Mouse (Mus musculus) heart, postnatal 0 days (tissue): ENCODE results near the gene Gpc3. TPM values are rescaled to one million over a fixed set of nuclear protein-coding genes. Genes with fewer than 3 reads are reported as not detected.

Source experiments
- ATAC-seq: fragments of 200-750 bp; cut with Nextera tagmentation; 2 replicates; pipeline ENCODE4 v1.8.0; 2017; ENCODE audit warnings: low read depth, moderate number of reproducible peaks, moderate library complexity; ENCODE audit not compliant: insufficient read depth
- DNase-seq: peaks from one replicate; pipeline ENCODE4 v3.0.0-alpha.2; 2016; ENCODE audit warnings: low spot score
- H3K27ac ChIP-seq: fragments of 300-500 bp; sonication (generic); 2 replicates; pipeline ENCODE4 v1.5.1; 2014; ENCODE audit warnings: low read depth, mild to moderate bottlenecking
- H3K27me3 ChIP-seq: fragments of 300-500 bp; sonication (generic); 2 replicates; pipeline ENCODE4 v1.6.1; 2014; ENCODE audit warnings: low read length, mixed read lengths; ENCODE audit not compliant: control insufficient read depth, insufficient read depth
- H3K36me3 ChIP-seq: fragments of 300-500 bp; sonication (generic); replicated peaks from 2 replicates; pipeline ENCODE4 v1.6.1; 2014; ENCODE audit warnings: low read length, mixed read lengths; ENCODE audit not compliant: control insufficient read depth, insufficient read depth
- H3K4me1 ChIP-seq: fragments of 300-500 bp; sonication (generic); 2 replicates; pipeline ENCODE4 v1.6.1; 2014; ENCODE audit warnings: antibody characterized with exemption; ENCODE audit not compliant: control insufficient read depth, insufficient read depth
- H3K4me2 ChIP-seq: fragments of 300-500 bp; sonication (generic); 2 replicates; pipeline ENCODE4 v1.6.1; 2014; ENCODE audit warnings: low read depth, mild to moderate bottlenecking, low read length, moderate library complexity
- H3K4me3 ChIP-seq: fragments of 300-500 bp; sonication (generic); 2 replicates; pipeline ENCODE4 v1.5.1; 2014; ENCODE audit warnings: low read depth, low read length
- H3K9ac ChIP-seq: fragments of 300-500 bp; sonication (generic); replicated peaks from 2 replicates; pipeline ENCODE4 v1.6.1; 2014; ENCODE audit warnings: low read depth, low read length, mixed read lengths
- H3K9me3 ChIP-seq: fragments of 300-500 bp; sonication (generic); replicated peaks from 2 replicates; pipeline ENCODE4 v1.6.1; 2016; ENCODE audit warnings: low read length; ENCODE audit not compliant: control insufficient read depth
- CTCF ChIP-seq: IDR thresholded peaks from 2 replicates; pipeline ENCODE4 v1.5.1; 2016; ENCODE audit warnings: antibody characterized with exemption, control low read depth, low read depth
- EP300 ChIP-seq: IDR thresholded peaks from 2 replicates; pipeline ENCODE4 v1.6.1; 2016; ENCODE audit warnings: antibody characterized with exemption, low read depth
- WGBS: fragments of 180-500 bp; shearing (Covaris S2); extraction: QIAGEN DNeasy Blood & Tissue Kit; methylation state at CpG from one replicate; pipeline ENCODE4 v1.1.7; 2014; 5-methylcytosine and 5-hydroxymethylcytosine counted together
- polyA plus RNA-seq: library from polyadenylated mRNA; unstranded; fragments of >200 nt; fragmentation: Nextera tagmentation; extraction: Ambion mirVana; gene quantifications from 2 replicates; pipeline ENCODE4 v1.2.1, GENCODE M21; 2015
- total RNA-seq: library from RNA; depleted of rRNA; stranded (reverse); fragments of >200 nt; gene quantifications from 2 replicates; pipeline ENCODE4 v1.2.3, GENCODE M21; 2014; ENCODE audit warnings: low replicate concordance

Gpc3 gene
- total and polyA plus RNA-seq, 2 experiments from 2014 or later: 45.1 to 140 TPM

GRCm38 (mm10) chrX:52401188-52401587 is 212.6 kb downstream of the Gpc3 start:
- Histone ChIP-seq H3K36me3 (no peaks in the 10 kb centered on the region), H3K27ac (no peak overlapping the region), H3K4me2 (no peak overlapping the region), H3K9ac (no peak overlapping the region), H3K4me1 (no peaks in the 10 kb centered on the region), H3K27me3 (no peaks in the 10 kb centered on the region), H3K9me3 (no peaks in the 10 kb centered on the region), H3K4me3 (no peak overlapping the region)
- TF ChIP-seq CTCF (no peak), EP300 (no peak)
- WGBS: 88% methylated on average over 2 of the region's 2 CpGs
- ATAC-seq (no peak), DNase-seq (no peak)

- DNase-seq (no peak), ATAC-seq (no peak)
- Histone ChIP-seq H3K27me3 (no peaks in the 10 kb centered on the region), H3K9me3 (no peaks in the 10 kb centered on the region), H3K4me2 (no peak overlapping the region), H3K27ac (no peak overlapping the region), H3K4me1 (no peaks in the 10 kb centered on the region), H3K4me3 (no peak overlapping the region), H3K9ac (no peak overlapping the region), H3K36me3 (no peaks in the 10 kb centered on the region)
- TF ChIP-seq CTCF (peak; percentile 45), EP300 (no peak)
- 69% methylated on average over 3 of the region's 3 CpGs for WGBS
Measured at GRCm38 (mm10) chrX:52375129-52375528, 238.6 kb downstream of the Gpc3 start.

- H3K4me2 ChIP-seq: no peak overlapping the region
- no peak for DNase-seq
- no peak overlapping the region for H3K9ac ChIP-seq
- TF ChIP-seq CTCF: no peak
- no peak for TF ChIP-seq EP300
- H3K27ac ChIP-seq: no peak overlapping the region
- no peaks in the 10 kb centered on the region for H3K9me3 ChIP-seq
- 82% methylated on average over 14 of the region's 14 CpGs for WGBS
- H3K27me3 ChIP-seq: no peaks in the 10 kb centered on the region
- no peak overlapping the region for H3K4me3 ChIP-seq
- no peaks in the 10 kb centered on the region for H3K4me1 ChIP-seq
- no peaks in the 10 kb centered on the region for H3K36me3 ChIP-seq
- no peak for ATAC-seq
Measured at GRCm38 (mm10) chrX:52374209-52374608, 239.5 kb downstream of the Gpc3 start.

GRCm38 (mm10) chrX:52372436-52372835 is 241.3 kb downstream of the Gpc3 start:
- Histone ChIP-seq H3K36me3 (no peaks in the 10 kb centered on the region), H3K9ac (no peak overlapping the region), H3K27ac (no peak overlapping the region), H3K4me2 (no peak overlapping the region), H3K4me1 (no peaks in the 10 kb centered on the region), H3K9me3 (no peaks in the 10 kb centered on the region), H3K4me3 (no peak overlapping the region), H3K27me3 (no peaks in the 10 kb centered on the region)
- no peak for ATAC-seq
- 62% methylated on average over 5 of the region's 5 CpGs for WGBS
- TF ChIP-seq EP300: no peak
- TF ChIP-seq CTCF: no peak
- no peak for DNase-seq

- Histone ChIP-seq H3K9me3 (no peaks in the 10 kb centered on the region), H3K9ac (no peak overlapping the region), H3K4me2 (no peak overlapping the region), H3K4me3 (no peak overlapping the region), H3K4me1 (no peaks in the 10 kb centered on the region), H3K27ac (no peak overlapping the region), H3K36me3 (no peaks in the 10 kb centered on the region), H3K27me3 (no peaks in the 10 kb centered on the region)
- DNase-seq (no peak), ATAC-seq (no peak)
- TF ChIP-seq EP300: no peak
- peak; percentile 54 for TF ChIP-seq CTCF
- 60% methylated on average over 8 of the region's 8 CpGs for WGBS
Measured at GRCm38 (mm10) chrX:52369938-52370758, 243.6 kb downstream of the Gpc3 start.
